Mouse (Mus musculus) lung, adult 2 months (tissue): ENCODE measurements at regions not wholly inside any gene's neighbourhood (a gene's known extent, or its start where the extent isn't known, plus 50 kb on each side); places are given as distances from the start of the nearest gene placed in this dataset.

Experiments used
- CTCF ChIP-seq: fragments of 200-500 bp; IDR thresholded peaks from 2 replicates; pipeline ENCODE4 v1.5.1; 2011; ENCODE audit warnings: mild to moderate bottlenecking, low read length, control low read depth; ENCODE audit not compliant: insufficient read depth
- POLR2A ChIP-seq: fragments of 200-500 bp; IDR thresholded peaks from 2 replicates; pipeline ENCODE4 v1.6.1; 2011; ENCODE audit warnings: low read depth, mild to moderate bottlenecking, control low read depth, low read length, borderline replicate concordance; ENCODE audit errors: extremely low read depth

- no peak for TF ChIP-seq CTCF
- no peak for TF ChIP-seq POLR2A
Observed at GRCm38 (mm10) chr2:61123046-61123806, 160.2 kb upstream of the Rbms1 start.
